Mouse (Mus musculus) testis, postnatal 10 days (tissue): ENCODE data around the gene Hs3st3b1.

ENCODE experiments used
- DNase-seq: peaks from one replicate; pipeline ENCODE4 v3.0.0; 2021; ENCODE audit warnings: low spot score

Hs3st3b1 gene

DNA sequence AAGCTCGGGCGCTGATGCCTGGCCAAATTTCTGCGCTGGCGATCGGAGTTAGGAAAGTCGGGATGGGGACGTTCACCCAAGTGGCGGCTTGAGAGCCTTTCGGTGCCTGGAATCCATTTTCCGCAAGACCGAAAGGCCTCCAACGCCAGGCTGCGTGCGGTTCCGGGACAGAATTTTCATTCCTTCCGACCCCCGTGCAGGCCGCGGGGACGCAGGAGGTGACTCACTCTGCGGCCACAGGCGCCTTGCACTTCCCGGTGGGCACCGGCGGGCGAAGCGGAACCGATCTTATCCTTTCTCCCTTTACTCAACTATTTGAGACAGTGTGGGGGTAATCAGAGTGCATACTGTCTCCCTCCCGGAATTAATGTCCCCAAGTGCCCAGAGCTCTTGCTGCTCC lies 1.3 kb upstream of the Hs3st3b1 start:
- peak; percentile 50 for DNase-seq

GRCm38 (mm10) chr11:63921044-63921951 lies 792 bp downstream of the Hs3st3b1 start:
- peak; percentile 53 for DNase-seq

GRCm38 (mm10) chr11:63920531-63920930 lies 1.6 kb downstream of the Hs3st3b1 start:
- peak; percentile 85 for DNase-seq

DNA sequence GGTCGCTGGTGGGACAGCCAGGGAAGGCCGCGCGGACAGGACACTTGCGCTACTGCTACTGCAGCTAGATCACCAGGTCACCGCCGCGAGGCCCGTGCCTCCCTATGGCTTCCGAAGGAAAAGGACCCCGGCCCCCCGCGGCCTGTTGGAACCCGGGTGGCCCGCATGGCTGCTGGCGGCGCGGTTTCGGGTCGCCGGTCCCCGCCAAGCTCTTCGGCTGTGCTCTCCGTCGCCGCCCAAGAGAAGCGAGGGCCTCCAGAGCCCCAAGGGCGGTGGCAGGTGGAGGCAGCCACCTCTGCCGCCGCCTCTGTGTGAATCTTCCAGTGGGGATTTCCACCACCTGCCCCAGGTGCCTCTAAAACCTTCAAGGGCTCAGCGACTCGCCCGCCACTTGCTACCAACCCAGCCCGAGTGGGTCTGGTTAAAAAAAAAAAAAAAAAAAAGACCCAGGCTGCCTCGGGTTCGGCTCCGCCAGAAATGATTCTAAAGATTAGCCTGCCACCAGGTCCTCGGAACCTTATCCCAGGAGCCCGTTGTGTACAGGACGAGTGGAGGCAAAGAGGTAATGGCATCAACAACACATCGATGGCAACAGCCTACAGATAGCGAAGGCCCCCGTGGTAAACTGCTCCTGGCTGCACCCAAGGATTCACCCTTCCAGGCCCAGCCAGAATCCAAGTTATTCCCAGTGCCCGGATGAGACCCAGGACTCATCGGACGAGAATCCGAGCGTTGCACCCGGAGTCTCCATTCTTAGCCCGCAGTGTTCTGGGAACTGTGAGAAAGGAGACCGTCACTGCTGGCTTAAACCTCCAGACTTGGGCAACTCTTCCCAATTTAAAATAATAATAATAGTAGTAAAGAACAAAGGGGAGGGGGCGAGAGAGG lies 2.6 kb downstream of the Hs3st3b1 start:
- peak; percentile 51 for DNase-seq

DNA sequence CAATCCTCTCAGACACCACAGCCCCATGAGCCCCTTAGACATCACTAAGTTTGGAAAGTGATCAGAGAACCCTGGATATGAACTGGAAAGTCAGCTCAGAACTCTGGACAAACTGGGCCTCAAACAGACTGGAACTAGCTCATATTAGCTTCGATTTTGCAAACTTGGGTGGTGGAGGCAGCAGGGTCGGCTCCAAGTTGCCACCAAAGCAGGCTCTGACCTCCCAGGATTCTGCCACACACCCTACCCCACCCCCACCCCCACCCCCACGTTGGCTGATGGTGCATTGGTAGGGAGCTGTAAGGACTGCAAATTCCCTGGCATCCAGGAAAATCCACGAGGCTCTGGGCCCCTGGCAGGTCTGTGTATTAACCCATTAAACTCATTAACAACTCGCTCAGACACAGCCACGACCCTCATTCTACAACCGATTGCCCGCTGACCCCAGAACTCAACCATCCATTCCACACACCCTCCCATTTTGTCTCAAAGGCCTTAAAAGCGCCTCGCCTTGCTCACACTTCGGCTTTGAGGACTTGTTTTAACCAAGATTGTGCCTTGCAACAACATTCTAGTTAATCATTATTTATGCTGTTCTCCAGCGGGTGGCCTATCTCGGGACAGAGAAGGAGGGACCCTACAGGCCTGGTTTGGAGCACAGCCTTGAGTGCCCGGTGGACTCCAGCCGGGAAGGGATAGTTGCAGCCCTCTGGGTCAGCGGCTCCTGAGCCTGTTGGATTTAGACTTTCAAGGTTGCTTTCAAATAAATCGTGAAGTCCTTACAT lies 3.6 kb downstream of the Hs3st3b1 start:
- DNase-seq, result no peak

GRCm38 (mm10) chr11:63917561-63917960 lies 4.5 kb downstream of the Hs3st3b1 start:
- no peak for DNase-seq

DNA sequence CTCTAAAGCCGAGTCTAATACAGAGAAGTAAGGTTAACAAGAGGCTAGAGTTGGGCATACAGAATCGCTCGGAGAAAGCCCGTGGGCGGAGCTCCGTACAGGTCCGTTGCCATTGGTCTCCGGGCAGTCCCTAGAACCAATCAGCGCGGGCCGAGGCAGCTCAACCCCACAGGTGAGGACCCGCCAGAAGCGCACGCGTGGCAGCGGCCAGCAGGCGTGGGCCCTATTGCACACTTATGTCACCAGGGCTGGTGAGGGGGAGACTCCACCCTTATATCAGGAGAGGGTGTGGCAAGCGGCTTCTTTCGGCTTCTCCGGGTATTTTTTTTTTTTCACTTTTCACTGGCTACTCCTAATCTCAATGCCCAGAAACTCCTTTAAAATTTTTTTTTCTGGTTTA lies 7.7 kb downstream of the Hs3st3b1 start:
- peak; percentile 78 for DNase-seq

GRCm38 (mm10) chr11:63913936-63914335 lies 8.2 kb downstream of the Hs3st3b1 start:
- no peak for DNase-seq

- no peak for DNase-seq
Observed at GRCm38 (mm10) chr11:63911001-63911400, 11.1 kb downstream of the Hs3st3b1 start.

DNA sequence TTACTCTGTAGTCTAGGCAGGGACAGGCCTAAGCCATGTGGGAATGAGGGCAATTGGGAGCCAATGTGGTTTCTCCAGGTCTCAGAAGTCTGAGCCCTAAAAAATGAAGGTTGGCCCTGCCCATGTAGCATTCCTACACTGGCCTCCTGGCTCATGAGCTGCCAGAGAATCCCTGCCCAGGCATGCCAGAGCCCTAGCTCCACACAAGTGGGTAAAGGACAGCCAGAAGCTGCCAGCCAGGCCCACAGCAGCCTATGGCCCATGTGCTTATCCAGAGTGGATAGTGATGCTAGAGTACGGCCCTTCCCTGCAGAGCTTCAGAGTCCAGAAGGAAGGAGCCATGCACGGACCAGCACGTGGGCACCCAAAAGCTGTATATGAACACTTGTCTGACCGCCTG lies 12.1 kb downstream of the Hs3st3b1 start:
- DNase-seq, result no peak

GRCm38 (mm10) chr11:63908500-63908899 lies 13.6 kb downstream of the Hs3st3b1 start:
- DNase-seq, result no peak

DNA sequence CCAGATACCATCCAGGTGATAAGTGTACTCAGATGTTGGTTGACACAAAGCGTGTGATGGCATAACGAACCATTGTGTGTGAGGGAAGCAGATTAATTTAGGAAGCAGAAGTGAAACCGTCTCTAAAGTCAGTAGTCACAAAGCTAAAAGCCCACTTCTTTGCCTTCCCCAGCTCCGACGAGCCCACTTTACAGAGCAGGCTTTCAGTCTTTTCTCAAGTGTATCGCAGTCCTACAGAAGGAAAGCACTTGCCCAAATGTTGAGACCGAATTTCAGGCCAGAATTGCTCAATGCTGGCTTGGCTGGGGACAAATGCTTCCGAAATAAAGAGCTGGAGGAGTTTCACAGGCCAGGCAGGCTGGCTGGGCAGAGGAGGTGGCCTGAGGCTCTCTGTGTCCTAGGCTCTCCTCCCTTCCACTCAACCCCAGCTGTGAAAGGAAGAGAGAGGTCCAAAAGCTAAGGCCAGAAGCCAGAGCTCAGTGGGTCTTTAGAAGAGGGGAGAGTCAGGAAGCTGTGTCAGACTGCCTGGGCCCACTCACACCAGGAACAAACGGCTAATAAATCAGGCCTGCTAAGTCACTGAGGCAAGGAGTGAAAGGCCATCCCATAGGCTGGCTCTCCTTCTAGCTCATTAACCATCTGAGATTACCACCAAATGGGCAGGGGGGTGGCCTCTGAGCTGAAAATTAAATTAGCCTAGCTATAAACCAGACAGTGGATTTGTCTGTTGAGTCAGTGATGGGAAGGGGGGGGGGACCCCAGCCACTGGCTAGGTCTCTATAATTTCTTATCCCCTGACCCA lies 15.3 kb downstream of the Hs3st3b1 start:
- DNase-seq, result no peak

GRCm38 (mm10) chr11:63904787-63905186 lies 17.3 kb downstream of the Hs3st3b1 start:
- DNase-seq, result no peak

GRCm38 (mm10) chr11:63898509-63899168 lies 23.5 kb downstream of the Hs3st3b1 start:
- DNase-seq, result no peak

DNA sequence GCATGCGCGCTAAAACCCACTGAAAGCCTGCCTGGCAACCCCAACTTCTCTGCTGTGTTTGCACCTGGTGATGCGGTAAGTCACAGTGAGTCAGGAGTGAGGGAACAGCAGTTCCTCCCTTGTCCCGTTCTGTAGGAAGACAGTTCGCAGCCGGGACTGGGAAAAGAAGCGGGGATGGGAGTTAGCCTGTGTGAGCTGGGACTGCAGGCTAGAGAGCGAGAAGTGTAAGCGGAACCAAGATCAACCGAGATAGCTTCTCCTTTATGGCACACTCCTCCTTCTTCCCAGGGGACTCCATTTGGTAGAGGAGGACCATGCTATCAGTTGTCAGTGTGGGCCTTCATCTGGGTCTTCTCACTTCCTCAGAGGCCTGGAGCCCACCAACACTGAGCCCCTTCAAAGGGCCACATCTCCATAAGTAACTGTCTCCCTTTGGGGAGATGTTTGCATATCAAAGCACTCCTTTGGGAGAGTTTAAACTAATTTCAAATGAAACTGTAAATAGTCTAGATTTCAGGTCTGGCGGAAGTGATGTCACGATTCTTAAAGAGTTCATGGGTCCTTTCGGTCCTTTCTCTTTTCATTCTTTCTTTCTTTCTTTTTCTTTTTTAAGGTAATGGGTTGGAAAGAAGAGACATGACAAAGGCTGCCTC lies 24.1 kb downstream of the Hs3st3b1 start:
- DNase-seq, result no peak

DNA sequence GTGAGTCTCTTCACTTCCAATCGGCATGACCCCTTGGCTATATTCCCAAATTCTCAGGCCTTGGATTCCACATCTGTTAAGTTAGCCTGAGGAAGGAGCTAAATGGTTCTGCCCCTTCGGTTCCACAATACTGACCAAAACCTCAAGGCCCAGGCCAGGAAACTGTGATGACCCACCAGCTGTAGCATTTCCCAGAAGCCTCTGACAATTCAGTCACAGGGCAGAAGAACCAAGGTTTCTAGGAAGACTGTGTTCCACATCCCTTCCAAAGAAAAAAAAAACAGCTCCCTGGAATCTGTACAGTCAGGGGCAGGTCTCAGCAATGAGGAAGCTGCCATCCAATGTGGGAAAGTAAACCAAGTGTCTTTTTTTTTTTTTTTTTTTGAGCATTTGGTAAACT lies 25.1 kb downstream of the Hs3st3b1 start:
- DNase-seq, result no peak

GRCm38 (mm10) chr11:63894188-63894587 lies 27.9 kb downstream of the Hs3st3b1 start:
- DNase-seq, result no peak

DNA sequence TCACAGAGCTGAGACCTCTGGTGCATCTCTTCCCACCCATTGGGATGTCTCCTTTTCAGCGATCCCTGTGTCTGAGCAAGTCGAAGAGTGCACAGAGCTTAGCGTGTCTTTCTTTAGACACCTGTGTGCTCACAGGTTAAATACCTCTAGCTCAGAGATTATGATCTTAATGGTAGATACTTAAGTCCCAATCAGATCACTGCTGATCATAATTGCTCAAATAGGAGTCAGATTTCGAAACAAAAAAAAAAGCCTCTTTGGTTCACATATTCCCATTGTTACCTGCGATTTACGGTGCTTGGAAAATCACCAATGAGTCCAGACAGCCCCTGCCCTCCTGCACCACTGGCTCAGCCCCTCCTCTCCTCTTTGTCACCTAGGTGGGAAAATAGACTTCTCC lies 28.5 kb downstream of the Hs3st3b1 start:
- DNase-seq, result no peak

DNA sequence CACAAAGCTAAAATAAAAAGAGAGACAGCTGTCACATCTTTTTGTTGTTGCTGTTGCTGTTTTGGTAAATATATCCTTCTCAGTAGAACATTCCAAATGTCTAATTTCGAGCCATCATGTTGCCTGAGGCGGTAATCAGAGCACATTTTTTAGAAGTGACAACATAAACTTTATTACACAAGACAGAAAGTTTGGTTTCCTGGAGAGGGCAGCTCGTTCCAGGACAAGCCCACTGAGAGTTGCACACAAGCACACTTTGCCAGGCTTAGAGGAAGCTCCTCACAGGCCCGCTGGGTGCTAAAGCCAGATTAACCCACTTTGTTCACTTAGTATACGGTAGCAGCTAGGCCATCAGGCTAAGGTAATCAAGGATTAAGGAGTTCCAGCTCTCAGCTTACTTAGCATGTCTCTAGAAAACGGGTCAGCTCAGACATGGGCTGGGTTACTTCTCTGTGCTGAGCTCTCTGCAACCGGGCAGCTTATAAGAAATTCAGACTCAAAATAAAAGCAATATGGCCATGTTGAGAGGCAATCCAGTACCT lies 30.5 kb downstream of the Hs3st3b1 start:
- no peak for DNase-seq

- DNase-seq, result no peak
Observed at GRCm38 (mm10) chr11:63883385-63883784, 38.7 kb downstream of the Hs3st3b1 start.
